Mouse (Mus musculus): ENCODE data around the gene Icam1.
"Not testable (repeated sequence)": the region's sequence is repeated elsewhere in the genome, so short reads cannot be mapped to it uniquely, and the experiment has no call there.

Gene Icam1

DNA sequence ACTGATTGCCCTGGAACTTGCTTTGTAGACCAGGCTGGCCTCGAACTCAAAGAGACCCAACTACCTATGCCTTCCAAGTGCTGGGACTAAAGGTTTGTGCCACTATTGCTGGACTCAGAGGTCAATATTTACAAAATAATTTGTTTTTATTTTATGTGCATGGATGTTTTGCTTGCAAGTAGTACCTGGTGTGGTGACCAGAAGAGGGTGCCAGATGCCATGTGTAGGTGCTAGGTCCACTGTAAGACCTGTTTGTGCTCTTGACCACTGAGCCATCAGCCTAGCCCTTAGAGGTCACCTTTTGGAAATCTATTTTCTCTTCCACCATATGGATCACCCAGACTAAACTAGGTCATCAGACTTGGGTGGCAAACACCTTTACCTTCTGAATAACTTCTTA is 6.9 kb downstream of the Icam1 start:
- no peak for DNase-seq (ENCODE audit: low spot score)

- no peak for DNase-seq (ENCODE audit: low spot score)
Measured at GRCm38 (mm10) chr9:21025258-21025810, 9.5 kb downstream of the Icam1 start.

DNA sequence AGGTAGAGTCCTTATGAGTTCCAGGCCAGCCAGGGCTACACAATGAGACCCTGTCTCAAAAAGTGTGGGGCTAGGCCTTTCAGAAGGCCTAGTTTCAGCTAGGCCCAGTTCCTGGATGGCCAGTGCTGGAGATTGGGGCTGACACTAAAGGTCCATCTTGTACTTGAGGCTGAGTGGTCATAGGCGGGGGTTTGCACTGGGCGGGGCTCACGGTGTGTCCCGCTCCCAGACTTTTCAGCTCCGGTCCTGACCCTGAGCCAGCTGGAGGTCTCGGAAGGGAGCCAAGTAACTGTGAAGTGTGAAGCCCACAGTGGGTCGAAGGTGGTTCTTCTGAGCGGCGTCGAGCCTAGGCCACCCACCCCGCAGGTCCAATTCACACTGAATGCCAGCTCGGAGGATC is 11.1 kb downstream of the Icam1 start:
- DNase-seq (ENCODE audit: low spot score): no peak

DNA sequence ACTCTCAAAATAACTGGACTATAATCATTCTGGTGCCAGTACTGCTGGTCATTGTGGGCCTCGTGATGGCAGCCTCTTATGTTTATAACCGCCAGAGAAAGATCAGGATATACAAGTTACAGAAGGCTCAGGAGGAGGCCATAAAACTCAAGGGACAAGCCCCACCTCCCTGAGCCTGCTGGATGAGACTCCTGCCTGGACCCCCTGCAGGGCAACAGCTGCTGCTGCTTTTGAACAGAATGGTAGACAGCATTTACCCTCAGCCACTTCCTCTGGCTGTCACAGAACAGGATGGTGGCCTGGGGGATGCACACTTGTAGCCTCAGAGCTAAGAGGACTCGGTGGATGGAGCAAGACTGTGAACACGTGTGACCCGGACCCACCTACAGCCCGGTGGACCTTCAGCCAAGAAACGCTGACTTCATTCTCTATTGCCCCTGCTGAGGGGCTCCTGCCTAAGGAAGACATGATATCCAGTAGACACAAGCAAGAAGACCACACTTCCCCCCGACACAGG is 12.0 kb downstream of the Icam1 start:
- no peak for DNase-seq (ENCODE audit: low spot score)

DNA sequence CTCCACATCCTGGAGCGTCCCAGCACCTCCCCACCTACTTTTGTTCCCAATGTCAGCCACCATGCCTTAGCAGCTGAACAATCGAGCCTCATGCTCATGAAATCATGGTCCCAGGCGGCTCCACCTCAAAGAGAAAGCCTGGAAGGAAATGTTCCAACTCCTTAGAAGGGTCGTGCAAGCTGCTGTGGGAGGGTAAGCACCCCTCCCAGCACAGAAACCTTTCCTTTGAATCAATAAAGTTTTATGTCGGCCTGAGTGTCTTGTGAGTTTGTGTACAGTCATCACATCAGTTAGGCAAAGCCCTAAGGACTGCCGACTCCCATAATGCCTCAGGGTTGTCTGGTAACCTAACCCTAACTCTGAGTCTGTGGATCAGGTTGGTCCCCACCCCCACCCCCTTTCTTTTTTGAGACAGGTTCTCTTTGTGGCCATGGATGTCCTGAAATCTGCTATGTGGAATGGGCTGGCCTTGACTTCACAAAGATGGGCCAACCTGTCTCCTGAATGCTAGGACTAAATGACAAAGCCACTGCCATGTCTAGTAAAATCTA is 12.8 kb downstream of the Icam1 start:
- no peak for DNase-seq (ENCODE audit: low spot score)

- peak; percentile 76 for DNase-seq (ENCODE audit: low spot score)
Measured at GRCm38 (mm10) chr9:21029291-21030054, 13.7 kb downstream of the Icam1 start, which contains the start of gene Icam4. Gene Icam4 (plus strand): TSS chr9:21029373.

DNA sequence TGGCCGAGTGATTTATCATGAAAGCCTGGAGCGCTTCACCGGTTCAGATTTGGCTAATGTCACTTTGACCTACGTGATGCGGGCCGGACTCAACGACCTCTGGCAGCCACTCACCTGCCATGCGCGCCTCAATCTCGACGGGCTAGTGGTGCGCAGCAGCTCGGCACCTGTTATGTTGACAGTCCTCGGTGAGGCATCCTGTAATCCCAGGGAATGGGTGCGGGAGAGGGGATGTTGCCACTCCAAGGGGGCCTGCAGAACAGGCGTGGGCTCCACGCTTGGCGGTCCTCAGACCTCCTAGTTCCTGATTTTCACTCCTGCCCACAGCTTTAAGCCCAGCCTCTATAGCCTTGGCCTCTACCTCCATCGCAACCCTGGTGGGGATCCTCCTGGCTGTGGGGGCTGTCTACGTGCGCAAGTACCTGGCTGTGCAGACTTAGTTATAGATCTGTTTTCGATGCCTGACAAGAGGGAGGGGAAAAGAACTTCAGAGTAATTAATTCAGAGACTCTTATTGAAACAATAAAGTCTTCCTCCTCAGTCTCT is 14.3 kb downstream of the Icam1 start:
- no peak for DNase-seq (ENCODE audit: low spot score)

DNA sequence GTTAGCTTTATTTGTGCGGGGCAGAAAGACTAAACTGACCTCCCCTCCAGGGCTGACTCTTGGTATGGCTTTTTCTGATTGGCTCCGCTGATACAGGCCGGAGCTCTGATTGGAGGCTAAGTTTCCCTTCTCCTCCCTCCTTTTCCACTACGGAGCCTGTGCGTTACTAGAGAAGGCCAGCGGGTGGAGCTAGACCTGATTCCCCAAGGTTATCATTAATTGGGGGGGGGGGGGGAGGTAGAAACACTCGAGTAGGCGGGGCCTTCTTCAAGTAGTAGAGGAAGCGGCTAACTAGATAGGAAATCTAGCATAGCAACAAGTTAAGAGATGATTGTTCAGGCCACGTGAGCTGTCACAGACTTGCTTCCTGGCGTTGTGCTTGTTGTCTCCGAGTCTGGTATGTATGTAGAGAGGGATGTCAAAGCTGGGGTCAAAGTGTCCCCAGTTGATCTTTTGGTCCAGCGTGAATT is 15.0 kb downstream of the Icam1 start:
- DNase-seq (ENCODE audit: low spot score): peak; percentile 84

DNA sequence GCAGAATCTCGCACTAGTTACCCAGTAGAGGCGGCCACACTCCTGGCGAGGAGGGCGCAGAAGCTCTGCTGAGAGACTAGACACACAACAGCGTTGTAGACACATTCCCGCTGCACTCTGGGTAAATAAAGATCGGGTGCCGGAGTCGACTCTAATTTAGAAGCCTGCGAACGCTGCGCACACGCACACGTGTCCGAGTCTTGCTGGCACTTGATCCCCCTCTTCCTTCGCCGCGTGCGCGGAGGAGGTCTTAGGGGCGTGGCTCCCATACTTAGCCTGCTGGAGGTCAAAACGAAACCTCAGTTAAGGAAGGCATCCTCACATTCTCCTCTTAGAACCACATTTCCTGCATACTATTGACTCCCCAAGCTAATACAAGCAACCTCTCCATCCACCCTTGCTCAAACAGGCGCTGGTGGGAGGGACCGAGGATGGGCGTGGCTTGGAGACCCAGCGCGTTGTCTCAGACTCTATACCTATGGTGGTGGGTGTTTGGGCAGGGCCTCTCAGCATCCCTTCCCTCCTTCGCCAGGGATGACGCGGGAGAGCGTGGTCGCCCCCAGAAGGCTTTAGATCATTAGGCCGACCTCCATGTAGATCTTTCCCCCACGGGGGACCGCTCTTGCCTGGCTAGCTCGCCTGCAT is 15.6 kb downstream of the Icam1 start:
- peak; percentile 71 for DNase-seq (ENCODE audit: low spot score)

- DNase-seq (ENCODE audit: low spot score): no peak
Measured at GRCm38 (mm10) chr9:21031896-21032351, 16.1 kb downstream of the Icam1 start, which contains the start of gene Icam5. Gene Icam5 (plus strand): TSS chr9:21032073.

- DNase-seq (ENCODE audit: low spot score): no peak
Measured at GRCm38 (mm10) chr9:21032491-21032890, 16.7 kb downstream of the Icam1 start.

GRCm38 (mm10) chr9:21033136-21033535 is 17.4 kb downstream of the Icam1 start:
- DNase-seq (ENCODE audit: low spot score): peak; percentile 78

- no peak for DNase-seq (ENCODE audit: low spot score)
Measured at GRCm38 (mm10) chr9:21034481-21035085, 18.8 kb downstream of the Icam1 start.

GRCm38 (mm10) chr9:21035586-21035985 is 19.8 kb downstream of the Icam1 start:
- no peak for DNase-seq (ENCODE audit: low spot score)

GRCm38 (mm10) chr9:21036161-21036560 is 20.4 kb downstream of the Icam1 start:
- no peak for DNase-seq (ENCODE audit: low spot score)

- DNase-seq (ENCODE audit: low spot score): no peak
Measured at GRCm38 (mm10) chr9:21036666-21037065, 20.9 kb downstream of the Icam1 start.

DNA sequence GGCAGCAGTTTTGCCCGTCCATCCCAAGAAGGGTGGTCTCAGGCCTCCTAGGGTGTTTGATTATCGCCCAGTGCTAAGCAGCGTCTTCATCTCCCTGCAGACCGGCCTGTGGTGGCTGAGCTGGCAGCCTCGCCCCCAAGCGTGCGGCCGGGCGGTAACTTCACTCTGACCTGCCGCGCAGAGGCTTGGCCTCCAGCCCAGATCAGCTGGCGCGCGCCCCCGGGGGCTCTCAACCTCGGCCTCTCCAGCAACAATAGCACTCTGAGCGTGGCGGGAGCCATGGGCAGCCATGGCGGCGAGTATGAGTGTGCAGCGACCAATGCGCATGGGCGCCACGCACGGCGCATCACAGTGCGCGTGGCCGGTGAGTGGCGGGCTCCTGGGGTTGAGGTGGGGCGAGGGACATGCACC is 21.7 kb downstream of the Icam1 start:
- DNase-seq (ENCODE audit: low spot score): no peak

GRCm38 (mm10) chr9:21039779-21040178 is 24.0 kb downstream of the Icam1 start:
- no peak for DNase-seq (ENCODE audit: low spot score)

GRCm38 (mm10) chr9:21041308-21041707 is 25.5 kb downstream of the Icam1 start:
- no peak for DNase-seq (ENCODE audit: low spot score)

- no peak for DNase-seq (ENCODE audit: low spot score)
Measured at GRCm38 (mm10) chr9:21043563-21043962, 27.8 kb downstream of the Icam1 start.

DNA sequence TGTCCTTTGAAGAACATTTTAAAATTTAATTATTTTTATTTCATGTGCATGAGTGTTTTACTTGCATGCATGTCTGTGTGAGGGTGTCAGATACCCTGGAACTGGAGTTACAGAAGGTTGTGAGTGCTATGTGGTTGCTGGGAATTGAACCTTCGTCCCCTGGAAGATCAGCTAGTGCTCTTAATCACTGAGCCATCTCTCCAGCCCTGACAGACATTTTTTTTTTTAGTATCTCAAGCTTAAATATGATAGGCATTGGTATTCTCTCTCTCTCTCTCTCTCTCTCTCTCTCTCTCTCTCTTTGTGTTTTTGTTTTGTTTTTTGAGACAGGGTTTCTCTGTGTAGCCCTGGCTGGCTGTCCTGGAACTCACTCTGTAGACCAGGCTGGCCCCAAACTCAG is 29.0 kb downstream of the Icam1 start:
- not testable (repeated sequence) for DNase-seq (ENCODE audit: low spot score)

- DNase-seq (ENCODE audit: low spot score): no peak
Measured at GRCm38 (mm10) chr9:21045235-21045634, 29.4 kb downstream of the Icam1 start.
